Mouse (Mus musculus) stomach, postnatal 0 days (tissue): ENCODE measurements around the gene Ypel5.

ENCODE experiments used
- CTCF ChIP-seq: IDR thresholded peaks from 2 replicates; pipeline ENCODE4 v1.5.1; 2016; ENCODE audit warnings: antibody characterized with exemption, low read depth, mild to moderate bottlenecking, moderate library complexity
- EP300 ChIP-seq: optimal IDR thresholded peaks from 2 replicates; pipeline ENCODE3; 2016; ENCODE audit warnings: antibody characterized with exemption

GRCm38 (mm10) chr17:72793278-72793677, 43.0 kb upstream of the Ypel5 start:
- TF ChIP-seq CTCF: no peak
- no peak for TF ChIP-seq EP300
